Mouse (Mus musculus) left cerebral cortex, adult 8-10 months (tissue): ENCODE measurements around the gene 4930402H24Rik. TPM values are rescaled to one million over a fixed set of nuclear protein-coding genes. Genes with fewer than 3 reads are reported as not detected.

Source experiments
- DNase-seq, 2 experiments: peaks; one replicate each; pipeline ENCODE4 v3.0.0; 2022; ENCODE audit warnings: low spot score in 2 of 2
- total RNA-seq, 4 experiments: library from RNA; stranded (reverse); gene quantifications; 2 replicates each; pipeline ENCODE4 v1.2.4; 2022

4930402H24Rik gene
- 10 to 100 TPM; 79.2 to 90.2 (median 83.6) TPM for total RNA-seq

DNA sequence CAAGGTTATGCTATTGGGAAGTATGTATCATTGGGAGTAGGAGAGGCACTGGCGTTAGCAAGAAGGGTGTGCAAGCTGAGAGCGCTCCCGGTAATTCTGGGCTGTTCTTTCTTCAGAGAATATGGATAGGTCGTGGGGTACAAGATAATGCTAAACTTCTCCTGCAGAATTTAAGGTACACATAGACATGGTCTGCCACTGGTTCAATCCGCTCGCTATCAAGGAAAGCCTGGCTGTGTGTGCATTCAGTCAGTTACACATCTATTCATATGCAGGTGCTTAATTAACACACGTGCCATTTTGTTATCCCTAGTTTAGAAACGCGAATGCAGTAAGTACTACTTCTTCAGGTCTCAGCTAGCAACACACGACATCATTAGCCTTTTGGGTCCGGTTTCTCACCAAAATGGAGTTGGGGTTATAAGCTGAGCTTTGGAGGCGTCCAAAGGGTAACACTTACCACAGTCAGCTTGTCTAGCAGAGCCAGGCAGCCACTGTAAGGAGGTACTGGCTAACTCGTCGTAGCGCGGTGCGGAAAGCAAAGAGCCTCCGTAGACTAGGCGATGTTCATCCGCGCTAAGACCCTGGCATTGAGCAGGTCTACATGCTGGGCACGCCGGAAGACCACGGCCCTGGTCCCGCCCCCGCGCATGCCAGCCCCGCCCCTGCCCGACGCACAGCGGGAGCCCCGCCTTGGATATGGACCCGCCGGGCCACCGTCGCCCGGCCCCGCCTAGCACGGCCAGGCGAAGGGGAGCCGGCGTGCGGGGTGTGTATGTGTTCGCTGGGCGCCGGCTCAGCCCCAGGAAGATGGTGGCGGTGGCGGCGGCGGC is at the start of gene 4930402H24Rik, which contains the start of gene Atrn:
4930402H24Rik (minus strand) TSS at position 656 of the 833 bp plus-strand sequence.
Atrn (plus strand) TSS at position 745 of the 833 bp plus-strand sequence.
- DNase-seq = peak; percentile 75 to 91

DNA sequence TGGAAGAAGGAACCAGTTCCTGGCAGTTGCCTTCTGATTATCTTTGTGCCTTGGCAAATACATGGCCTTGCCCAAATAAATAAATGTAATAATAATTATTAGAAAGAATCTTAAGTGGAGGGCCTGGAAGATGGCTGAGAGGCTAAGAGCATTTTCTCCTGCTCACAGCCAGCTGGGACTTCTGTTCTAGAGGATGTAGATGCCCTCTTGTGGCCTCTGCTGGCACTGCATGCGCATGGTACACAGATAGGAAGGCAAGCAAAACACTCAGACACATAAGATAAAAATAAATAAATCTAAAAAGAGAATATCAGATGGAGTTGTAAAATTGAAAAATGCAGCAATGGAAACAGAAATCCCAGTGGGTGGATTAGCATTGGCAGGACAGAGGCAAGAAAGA is 44.3 kb upstream of the 4930402H24Rik start:
- peak; percentile 82 to 95 for DNase-seq

DNA sequence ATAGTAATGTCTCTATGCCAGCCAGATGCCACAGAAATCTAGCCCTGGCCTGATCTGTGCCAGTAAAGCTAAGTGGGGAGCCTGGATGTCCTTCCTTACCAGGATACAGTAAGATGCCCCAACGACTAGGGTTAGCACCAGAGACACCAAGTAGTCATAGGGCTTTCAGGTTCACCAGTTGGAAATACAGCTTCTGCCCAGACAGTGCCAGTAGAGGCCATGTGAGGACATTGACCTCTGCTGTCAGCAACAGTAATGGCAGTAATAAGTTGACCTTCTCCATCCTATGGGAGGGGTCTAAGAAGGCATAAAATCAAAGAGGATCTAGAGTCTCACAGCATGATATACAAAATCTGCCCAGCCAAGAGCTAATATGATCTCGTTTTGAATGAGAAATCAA is 43.6 kb upstream of the 4930402H24Rik start:
- no peak for DNase-seq

DNA sequence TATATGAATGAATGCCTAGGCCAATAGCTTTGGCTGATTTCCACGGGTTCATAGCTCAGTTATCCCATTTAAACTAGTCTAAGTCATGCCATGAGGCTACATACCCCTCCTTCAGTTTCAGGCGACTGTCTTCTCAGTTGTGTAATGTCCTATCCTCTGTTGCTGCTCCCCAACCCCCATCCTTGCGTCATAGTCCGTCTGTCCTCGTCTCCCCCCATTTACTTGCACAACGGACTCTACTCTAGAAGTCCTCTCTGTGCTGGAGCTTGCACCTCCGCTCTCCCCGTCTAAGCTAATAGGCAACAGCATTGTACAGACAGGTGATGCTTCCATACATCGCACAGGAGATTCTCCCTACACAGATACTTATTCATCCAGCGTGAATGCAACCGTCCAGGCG is 26.7 kb upstream of the 4930402H24Rik start:
- no peak for DNase-seq

DNA sequence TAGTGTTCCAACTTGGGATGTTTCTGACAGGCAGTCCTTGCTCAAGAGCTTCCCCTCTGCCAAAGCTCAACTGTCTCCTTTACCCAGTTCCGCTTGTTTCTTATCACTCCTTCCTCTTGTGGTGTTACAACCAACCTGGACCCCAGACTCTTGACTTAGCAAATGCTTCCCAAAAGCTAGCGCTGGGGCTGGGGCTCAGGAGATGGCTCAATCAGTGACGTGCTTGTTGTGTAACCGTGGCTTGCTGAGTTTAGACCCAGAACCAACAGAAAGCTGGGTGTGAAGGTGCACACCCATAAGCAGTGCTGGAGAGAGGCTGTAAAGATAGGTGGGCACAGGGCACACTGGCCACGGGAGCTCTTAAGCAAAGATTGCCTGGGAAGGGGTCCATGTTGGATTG is 23.8 kb upstream of the 4930402H24Rik start:
- no peak for DNase-seq

DNA sequence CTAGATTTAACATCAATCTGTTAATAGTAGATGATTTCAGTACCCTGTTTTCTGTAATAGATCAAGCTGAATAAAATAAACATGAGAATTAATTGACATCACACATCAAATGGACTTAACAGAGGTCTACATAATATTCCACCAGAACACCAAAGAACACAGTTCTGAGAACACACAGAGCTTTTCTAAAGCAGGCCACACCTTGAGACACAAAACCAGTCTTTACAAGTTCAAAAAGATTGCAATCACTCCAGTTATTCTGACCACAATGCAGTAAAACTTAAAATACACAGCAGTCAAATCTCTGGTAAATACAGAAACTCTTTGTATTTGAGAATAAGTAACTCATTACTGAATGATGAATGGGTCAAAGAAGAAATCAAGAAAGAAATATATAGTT is 22.3 kb upstream of the 4930402H24Rik start:
- no peak for DNase-seq

DNA sequence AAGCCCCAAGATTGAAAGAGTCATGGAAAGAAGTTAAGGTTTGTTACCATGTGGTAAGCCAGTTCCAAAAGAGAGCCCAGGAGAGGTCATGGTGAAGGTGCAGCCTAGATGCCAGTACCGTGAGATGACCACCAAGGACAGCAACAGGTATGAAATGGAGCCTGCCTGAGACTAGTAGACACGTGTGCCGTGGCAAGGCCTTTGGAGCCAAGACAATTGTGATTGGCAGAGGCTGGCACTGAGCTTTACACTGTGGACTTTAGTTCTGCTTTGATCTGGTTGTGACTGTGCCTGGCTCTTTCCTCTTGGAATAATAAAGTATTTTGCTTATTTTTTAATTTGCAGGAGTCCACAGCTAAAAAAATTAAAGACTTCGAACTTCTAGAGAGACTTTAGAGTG is 21.8 kb upstream of the 4930402H24Rik start:
- no peak for DNase-seq

DNA sequence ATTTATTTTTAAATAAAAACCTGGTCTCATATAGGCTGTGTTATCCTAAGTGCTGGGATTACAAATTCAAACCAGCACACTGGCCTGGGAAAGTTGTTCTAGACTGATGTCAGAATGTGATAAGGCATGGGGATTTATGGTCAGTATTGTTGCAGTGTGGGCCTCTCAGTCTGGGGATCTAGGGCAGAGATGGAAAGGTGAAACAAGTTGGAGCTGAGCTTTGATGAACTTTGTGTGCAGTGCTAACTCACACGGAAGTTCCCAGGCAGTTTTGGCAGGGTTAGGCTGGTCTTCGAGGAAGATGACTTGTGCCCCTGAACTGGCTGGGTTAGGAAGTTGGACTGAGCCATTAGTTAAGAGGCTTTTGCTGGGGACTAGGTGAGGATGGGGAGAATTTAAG is 18.7 kb upstream of the 4930402H24Rik start:
- DNase-seq = no peak

DNA sequence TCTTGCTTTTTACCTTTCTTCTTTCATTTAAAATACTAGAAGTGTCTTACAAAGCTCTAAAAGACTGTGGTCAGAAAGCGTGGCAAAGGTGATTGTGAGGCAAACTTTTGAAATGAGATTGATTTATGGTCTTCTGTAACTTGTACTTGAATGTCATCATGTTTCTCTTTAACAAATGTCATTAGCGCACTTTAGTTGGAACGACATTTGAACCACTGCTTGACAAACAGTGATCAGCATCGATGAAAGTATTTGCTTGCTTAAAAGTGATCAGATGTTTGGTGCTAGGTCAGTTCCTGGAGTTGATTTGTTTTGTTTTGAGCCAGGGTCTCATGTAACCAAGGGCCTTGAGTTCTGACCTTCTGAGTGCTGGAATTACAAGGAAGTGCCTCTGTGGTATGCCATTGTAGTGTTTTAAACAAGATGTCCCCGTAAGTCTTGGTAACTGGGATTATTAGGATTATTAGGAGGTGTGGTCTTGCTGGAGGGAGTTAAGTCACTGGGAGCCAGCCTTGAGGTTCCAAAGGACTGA is 12.9 kb upstream of the 4930402H24Rik start:
- DNase-seq = no peak

DNA sequence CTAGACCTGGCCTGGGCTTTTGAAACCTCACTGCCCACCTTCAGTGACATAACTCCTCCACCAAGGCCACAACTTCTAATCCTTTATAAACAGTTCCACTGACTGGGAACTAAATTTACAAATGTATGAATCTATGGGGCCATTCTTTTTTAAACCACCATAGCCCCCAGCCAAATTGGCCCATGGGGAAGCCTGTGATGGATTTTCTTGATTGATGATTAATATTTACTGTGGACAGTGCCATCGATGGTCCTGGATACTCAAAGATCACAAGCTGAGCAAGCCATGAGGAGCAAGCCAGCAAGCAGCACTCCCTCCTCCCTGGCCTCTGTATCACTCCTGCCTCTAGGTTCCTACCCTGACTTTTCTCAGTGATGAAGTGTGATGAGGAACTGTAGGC is 11.5 kb upstream of the 4930402H24Rik start:
- DNase-seq = no peak

DNA sequence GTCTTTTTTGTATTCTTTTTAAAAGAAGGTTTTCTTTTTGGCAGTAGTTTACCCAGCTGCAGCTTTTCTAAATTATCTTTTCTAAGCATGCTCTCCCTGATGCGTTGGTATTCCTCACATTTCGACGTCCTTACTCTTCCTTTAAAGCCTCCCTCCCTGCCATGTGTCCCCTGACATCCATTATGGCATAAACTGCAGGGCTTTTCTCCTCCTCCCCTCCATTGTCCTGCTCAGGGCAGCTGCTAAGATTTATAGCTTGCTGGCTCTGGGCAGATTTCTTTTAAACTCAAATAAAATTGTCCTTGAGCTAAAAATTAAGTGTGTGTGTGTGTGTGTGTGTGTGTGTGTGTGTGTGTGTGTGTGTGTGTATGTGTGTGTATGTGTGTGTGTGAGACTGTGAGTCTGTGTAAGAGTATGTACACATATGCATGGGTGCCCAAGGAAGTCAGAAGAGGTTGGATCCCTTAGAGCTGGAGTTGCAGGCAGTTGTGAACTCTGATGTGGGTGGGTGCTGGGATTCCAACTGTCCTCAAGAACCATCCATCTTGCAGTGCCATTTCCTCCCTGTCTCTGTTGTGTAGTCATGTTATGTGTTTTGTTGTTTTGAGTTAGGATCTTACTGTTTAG is 10.4 kb upstream of the 4930402H24Rik start:
- DNase-seq = no peak

DNA sequence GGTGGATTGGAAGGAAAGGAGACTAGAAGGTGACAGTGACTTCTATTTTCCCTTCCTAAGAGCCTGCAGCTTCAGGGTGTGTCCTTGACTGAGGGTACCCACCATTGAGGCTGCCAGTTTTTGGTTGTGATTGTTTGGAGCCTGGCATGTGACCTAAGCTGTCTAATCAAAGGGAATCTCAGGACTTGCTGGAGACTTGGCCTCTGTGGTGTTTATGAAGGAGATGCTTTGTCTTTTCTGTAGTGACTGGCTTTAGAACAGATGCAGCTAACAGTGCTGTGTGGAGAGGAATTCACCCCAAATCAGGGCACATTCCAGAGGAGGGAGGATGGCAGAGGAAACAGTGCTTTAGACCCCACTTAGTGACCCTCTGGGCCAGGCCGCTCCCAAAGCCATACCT is 8.7 kb upstream of the 4930402H24Rik start:
- no peak for DNase-seq

DNA sequence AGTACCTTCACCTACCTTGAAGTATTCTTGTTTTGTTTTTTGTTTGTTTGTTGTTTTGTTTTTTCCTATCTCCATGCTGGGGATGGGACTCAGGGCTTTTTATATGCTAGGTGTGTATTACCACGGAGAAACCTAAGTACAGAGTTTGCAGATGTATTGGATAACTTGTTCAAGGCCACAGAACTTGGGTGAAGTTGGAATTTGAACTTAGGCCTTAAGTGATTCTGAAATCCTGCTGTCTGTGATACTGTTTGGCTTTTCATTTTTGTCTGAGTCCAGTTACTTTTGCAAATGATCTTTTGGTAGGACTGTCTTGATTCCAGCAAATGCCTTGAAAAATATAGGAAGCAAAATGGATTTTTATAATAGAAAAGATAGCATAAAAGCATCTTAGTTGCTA is 5.5 kb upstream of the 4930402H24Rik start:
- DNase-seq = no peak

DNA sequence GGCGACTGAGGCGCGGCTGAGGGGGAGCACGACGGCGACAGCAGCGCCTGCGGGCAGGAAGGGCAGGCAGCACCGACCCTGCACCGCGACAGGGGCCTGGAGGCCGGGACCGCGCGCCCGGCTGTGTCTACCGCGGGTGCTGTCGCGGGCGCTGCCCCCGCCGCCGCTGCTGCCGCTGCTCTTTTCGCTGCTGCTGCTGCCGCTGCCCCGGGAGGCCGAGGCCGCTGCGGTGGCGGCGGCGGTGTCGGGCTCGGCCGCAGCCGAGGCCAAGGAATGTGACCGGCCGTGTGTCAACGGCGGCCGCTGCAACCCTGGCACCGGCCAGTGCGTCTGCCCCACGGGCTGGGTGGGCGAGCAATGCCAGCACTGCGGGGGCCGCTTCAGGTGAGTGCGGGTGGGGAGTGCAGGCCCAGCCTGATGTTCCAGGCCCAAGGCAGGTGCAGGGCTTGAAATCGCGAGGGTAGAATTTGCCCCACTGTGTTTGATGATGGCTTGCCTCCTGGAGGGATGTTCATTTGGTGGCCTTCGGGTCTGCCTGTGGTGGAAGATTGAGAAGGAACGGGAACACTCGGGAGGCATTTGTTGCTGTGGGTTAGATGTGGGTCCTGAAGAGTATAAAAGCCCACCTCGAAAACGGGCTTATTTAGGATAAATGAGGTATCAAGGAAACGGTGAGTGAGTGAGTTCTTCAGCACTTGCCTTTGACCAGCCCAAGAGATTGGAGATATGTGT is 544 bp upstream of the 4930402H24Rik start:
- DNase-seq = peak in 1 of 2 experiments; percentile 14

DNA sequence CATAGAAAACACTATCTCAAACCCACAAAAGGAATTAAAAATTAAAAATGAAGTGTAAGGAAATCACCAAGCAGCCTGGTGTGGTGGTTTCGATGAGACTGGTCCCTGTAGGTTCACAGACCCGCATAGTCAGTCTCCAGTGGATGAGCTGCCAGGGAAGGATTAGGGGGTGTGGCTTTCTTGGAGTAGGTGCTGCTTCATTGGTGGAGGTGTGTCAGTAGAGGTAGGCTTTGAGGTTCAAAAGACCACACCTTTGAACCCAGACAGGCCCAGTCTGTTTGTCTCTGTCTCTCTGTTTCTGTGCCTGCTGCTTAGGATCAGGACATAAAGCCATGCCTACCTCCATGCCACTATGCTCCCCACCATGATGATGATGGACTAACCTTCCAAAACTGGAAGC is 7.4 kb downstream of the 4930402H24Rik start:
- no peak for DNase-seq

DNA sequence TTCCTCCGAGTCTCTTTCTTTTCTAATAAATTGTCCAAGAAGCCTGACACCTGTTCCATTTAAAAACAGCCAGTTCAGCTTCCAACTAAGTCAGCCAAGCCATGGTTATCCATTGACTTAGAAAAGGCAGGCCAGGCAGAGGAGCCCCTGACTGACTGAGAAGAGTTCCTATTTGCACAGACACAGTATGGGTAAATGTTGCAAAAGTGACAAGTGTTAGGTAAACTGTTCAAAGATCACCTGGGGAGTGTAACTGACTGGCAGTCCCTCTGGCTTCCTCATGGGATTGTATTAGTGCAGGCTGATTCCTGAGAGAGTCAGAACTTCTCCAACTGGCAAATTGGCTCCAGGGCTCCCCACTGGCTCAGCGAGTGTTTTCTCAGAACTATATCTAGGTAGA is 8.3 kb downstream of the 4930402H24Rik start:
- DNase-seq = no peak

DNA sequence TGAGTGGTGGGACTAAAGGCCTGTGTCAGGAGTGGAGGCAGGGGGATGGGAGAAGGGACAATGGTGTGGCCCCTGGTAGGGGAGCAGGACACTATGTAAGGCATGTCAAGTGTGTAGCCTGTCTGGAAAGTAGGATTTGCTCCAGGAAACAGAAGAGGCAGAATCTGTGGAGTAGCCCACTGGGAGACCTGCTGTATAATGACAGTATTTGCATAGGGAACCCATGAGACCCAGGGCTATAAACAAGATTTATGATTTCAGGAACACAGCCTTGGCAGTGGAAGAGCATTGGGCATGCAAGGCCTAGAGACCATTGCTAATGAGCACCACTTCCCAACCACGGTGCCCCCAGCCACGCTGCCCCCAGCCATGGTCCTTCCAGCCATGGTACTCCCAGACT is 9.3 kb downstream of the 4930402H24Rik start:
- no peak for DNase-seq

DNA sequence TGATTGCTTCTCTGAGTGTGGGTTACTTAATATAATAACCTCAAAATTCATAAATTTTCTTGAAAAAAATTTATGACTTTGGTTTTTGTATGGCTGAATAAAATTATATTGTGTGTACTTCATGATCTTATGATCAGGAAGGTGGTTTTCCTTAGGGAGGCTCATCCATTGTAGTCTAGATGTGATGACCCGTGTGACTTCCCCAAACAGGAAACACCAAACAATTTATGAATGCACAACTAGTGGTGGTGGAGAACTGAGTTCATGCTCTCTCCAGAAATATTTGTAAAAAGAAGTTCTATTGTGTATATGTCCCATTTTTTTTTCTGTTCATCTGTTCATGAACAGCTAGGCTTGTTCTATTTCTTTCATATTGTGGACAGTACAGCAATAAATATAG is 18.8 kb downstream of the 4930402H24Rik start:
- no peak for DNase-seq

DNA sequence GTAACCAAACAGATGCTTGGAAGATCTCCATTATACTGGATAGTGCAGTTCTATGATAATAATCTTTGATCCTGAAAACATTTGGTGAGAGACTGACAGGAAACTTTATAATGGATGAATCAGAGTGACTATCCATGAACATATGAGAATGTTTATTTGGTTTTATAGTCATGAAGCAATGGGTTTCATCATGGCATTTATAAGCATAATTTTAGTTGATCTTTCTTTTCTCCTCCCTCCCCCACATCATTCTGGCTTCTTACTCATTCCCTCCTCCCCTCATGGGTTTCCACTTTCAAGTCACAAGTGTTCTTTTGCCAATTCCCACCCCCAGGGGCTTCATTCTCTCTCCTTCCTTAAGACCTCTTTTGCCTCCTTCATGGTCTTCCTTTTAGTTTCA is 19.2 kb downstream of the 4930402H24Rik start:
- DNase-seq = no peak

DNA sequence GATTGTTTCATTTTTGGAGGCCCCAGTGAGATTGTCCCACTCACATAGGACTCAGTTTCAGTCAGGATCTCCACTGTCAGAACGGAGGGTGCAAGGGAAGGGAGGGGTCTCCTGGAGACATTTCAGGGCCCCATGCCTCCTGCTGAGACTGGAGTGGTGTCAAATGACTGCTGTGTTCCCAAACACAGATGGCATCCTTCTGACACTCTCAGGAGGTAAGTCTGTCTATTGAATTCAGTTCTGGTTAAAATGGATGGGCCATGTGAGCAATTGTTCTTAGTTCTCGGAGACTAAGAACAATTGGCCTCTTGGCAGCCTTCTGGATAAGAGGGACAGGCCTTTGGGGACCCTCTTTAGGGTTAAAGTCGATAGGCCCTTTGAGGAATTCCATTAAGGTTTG is 28.8 kb downstream of the 4930402H24Rik start:
- no peak for DNase-seq

DNA sequence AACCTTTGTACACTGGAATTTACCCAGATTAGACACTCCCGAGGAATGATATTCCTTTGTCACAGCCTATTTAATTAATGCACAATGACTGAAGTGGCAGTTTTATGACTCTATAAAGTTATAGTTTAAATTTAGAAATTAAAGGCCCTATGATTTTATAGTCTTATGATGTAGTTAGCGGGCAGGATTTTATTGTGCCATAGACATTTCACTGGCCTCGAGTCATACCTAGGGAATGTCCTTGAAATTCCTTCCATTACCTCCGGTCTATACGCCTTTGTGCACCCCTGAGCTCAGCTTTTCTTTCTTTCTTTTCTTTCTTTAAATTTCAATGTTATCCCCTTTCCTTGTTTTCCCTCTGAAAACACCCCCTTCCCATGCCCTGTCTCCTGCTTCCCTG is 35.3 kb downstream of the 4930402H24Rik start:
- no peak for DNase-seq

DNA sequence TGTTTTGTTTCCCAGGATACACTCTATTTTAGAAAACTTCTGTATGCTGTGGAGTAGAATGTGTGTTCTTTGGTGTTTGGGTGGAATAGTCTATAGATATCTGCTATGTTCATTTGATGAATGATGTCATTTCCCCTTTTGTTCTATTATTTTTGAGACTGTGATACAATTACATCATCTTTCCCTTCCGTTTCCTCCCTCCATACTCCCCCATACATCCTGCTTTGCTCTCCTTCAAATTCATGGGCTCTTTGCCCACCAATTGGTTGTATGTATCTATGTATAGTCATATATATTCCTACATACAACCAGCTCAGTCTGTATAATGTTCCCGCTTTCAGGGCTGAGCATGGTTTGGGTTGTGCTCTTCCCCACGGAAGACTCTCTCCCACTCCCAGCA is 44.1 kb downstream of the 4930402H24Rik start:
- DNase-seq = no peak
